Mouse (Mus musculus) liver, embryonic 14.5 days (tissue): Measurements from ENCODE around the gene BC017158.

Experiments
- CTCF ChIP-seq: IDR thresholded peaks from 2 replicates; pipeline ENCODE4 v1.5.1; 2016; ENCODE audit warnings: antibody characterized with exemption, low read depth, control low read depth
- EP300 ChIP-seq: IDR thresholded peaks from 2 replicates; pipeline ENCODE4 v1.6.1; 2016; ENCODE audit warnings: antibody characterized with exemption, low read depth

DNA sequence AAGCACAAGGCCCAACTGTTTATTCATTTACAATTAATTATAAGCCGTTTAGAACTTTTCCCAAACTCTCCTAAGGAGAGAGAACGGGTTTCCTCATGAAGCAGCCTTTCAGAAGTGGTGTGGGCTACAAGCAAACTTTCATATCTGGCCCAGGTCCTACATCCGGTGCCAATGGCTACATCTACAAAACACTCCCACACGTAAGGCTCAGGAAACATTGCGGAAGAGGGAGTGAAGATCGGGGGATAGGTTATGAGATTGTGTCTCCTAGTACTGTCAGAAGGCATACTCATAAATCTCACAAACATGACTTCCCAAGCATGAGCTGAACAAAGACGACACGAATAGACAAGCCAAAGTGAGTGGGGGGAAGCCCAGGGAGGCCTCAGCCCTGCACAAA is 13.8 kb upstream of the BC017158 start:
- no peak for TF ChIP-seq CTCF
- TF ChIP-seq EP300: no peak
